Mouse (Mus musculus) G1E (cell line): Measurements from ENCODE around the gene Lbx2. TPM values are rescaled to one million over a fixed set of nuclear protein-coding genes. Genes with fewer than 3 reads are reported as not detected.

ENCODE experiments used
- ATAC-seq: 2 replicates; pipeline ENCODE4 v1.8.0; 2016; ENCODE audit warnings: mild to moderate bottlenecking; ENCODE audit not compliant: insufficient number of reproducible peaks, poor library complexity, low FRiP score, severe bottlenecking; ENCODE audit errors: extremely low read depth
- DNase-seq: peaks from one replicate; pipeline ENCODE4 v3.0.0; 2012; ENCODE audit warnings: low spot score
- H3K27me3 ChIP-seq: 2 replicates; pipeline ENCODE4 v1.6.1; 2012; ENCODE audit warnings: mild to moderate bottlenecking, low read length, inconsistent platforms; ENCODE audit not compliant: insufficient read depth
- H3K36me3 ChIP-seq: replicated peaks from 2 replicates; pipeline ENCODE3; 2012; ENCODE audit warnings: mild to moderate bottlenecking, inconsistent platforms
- H3K4me1 ChIP-seq: 2 replicates; pipeline ENCODE4 v1.6.1; 2012; ENCODE audit warnings: low read depth, low read length, inconsistent platforms, mixed read lengths; ENCODE audit not compliant: insufficient read depth
- H3K4me3 ChIP-seq: 2 replicates; pipeline ENCODE4 v1.5.1; 2012; ENCODE audit warnings: low read depth, mild to moderate bottlenecking, inconsistent platforms, low read length, moderate library complexity, mixed read lengths
- H3K9me3 ChIP-seq: replicated peaks from 2 replicates; pipeline ENCODE4 v1.6.1; 2012; ENCODE audit warnings: inconsistent platforms
- CTCF ChIP-seq: IDR thresholded peaks from 2 replicates; pipeline ENCODE4 v1.5.1; 2012; ENCODE audit warnings: low read depth, low read length, inconsistent platforms, mixed read lengths
- GATA1 ChIP-seq: IDR thresholded peaks from 2 replicates; pipeline ENCODE4 v1.6.1; 2012; ENCODE audit warnings: borderline replicate concordance, low read length, inconsistent platforms, mixed read lengths
- GATA2 ChIP-seq: IDR thresholded peaks from 2 replicates; pipeline ENCODE4 v1.6.1; 2012; ENCODE audit warnings: low read depth, low read length, inconsistent platforms, borderline replicate concordance
- POLR2AphosphoS5 ChIP-seq: IDR thresholded peaks from 2 replicates; pipeline ENCODE4 v1.6.1; 2012; ENCODE audit warnings: low read depth, low read length, inconsistent platforms; ENCODE audit not compliant: insufficient replicate concordance
- TAL1 ChIP-seq: conservative IDR thresholded peaks from 2 replicates; pipeline ENCODE4 v1.6.1; 2012; ENCODE audit warnings: low read depth, low read length, inconsistent platforms, mixed read lengths
- polyA plus RNA-seq: library from polyadenylated mRNA; stranded (reverse); fragments of >175 nt; gene quantifications from 2 replicates; pipeline ENCODE4 v1.2.3, GENCODE M21; 2012
- total RNA-seq, 2 experiments: library from RNA; stranded (forward) in 1 of 2; stranded (reverse) in 1 of 2; fragments of 200-1000 nt in 1 of 2; fragments of >200 nt in 1 of 2; fragmentation: Nextera tagmentation in 1 of 2; gene quantifications; 2 replicates each; pipeline ENCODE4 v1.2.3; 2014 to 2017

The Lbx2 gene
- total and polyA plus RNA-seq, 3 experiments: 0.15 TPM; not detected in 2

DNA sequence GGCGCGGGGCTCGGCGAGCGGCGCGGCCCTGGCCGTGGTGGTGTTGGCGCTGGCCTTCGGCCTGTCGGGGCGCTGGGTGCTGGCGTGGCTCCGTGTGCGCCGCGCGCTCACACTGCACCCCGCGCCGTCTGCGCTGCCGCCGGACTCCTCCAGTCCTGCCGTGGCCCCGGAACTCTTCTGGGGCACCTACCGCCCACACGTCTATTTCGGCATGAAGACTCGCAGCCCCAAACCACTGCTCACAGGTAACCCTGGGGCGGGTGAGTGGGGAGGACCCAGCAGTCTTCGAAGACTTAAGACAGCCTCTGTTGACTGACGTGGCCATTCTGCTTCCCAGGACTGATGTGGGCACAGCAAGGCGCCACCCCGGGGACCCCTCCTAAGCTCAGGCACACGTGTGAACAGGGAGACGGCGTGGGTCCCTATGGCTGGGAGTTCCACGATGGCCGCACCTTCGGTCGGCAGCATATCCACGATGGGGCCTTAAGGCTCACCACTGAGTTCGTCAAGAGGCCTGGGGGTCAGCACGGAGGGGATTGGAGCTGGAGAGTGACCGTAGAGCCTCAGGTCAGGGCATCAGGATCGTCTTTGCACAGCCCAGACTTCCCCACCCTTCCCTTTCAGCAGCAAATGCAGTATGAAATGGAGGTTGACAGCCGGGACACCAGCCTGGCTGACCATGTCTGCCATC lies 29.7 kb downstream of the Lbx2 start:
- Histone ChIP-seq H3K4me3 (peak overlapping the region; percentile 94), H3K36me3 (peaks cover 70% of the 10 kb centered on the region), H3K4me1 (peaks cover 81% of the 10 kb centered on the region), H3K27me3 (no peaks in the 10 kb centered on the region), H3K9me3 (no peaks in the 10 kb centered on the region)
- ATAC-seq (no peak), DNase-seq (peak; percentile 44)
- TF ChIP-seq GATA1 (no peak), POLR2AphosphoS5 (no peak), CTCF (no peak), GATA2 (no peak), TAL1 (no peak)

DNA sequence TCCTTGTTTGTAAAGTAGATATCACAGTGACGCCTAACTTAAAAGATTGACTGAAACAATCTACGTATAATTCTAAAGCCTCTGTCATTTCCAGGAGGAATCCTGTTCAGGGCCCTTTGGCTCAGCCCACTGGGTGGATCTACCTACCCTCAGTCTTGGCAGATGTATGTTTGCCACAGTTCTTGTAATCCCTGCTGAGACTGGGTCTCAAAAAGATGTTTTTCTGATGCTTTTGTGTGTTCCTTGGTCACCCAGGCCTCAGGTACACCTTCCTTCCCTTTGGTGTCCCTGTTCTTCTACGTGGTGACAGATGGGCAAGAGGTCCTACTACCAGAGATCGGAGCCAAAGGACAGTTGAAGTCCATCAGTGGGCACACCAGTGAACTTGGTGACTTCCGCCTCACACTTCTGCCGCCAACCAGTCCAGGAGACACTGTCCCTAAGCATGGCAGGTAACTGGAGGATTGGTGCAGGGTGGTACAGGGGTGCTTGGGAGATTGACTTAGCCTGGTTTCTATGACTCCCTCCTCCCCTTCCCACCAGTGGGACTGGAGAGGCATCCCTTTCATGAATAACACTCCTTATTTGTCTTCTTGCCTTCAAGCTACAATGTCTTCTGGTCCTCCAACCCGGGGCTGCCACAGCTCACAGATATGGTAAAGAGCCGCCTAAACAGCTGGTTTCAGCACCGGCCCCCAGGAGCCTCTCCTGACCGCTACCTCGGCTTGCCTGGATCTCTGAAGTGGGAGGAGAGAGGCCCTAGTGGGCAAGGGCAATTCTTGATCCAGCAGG lies 30.4 kb downstream of the Lbx2 start:
- TF ChIP-seq GATA1 (no peak), GATA2 (no peak), CTCF (no peak), TAL1 (no peak), POLR2AphosphoS5 (no peak)
- ATAC-seq (no peak), DNase-seq (no peak)
- no peaks in the 10 kb centered on the region for H3K9me3 ChIP-seq
- peaks cover 76% of the 10 kb centered on the region for H3K4me1 ChIP-seq
- H3K4me3 ChIP-seq: peak overlapping the region; percentile 94
- H3K36me3 ChIP-seq: peaks cover 63% of the 10 kb centered on the region
- no peaks in the 10 kb centered on the region for H3K27me3 ChIP-seq

DNA sequence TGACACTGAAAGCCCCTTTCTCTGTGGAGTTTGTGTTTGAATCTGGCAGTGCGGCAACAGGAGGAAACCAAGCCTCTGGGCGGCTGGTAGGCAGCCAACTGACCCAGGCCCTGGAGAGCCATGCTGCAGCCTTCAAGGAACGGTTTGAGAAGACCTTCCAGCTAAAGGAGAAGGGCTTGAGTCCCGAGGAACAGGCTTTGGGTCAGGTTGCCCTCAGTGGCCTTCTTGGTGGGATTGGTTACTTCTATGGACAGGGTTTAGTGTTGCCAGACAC lies 30.9 kb downstream of the Lbx2 start:
- Histone ChIP-seq H3K9me3 (no peaks in the 10 kb centered on the region), H3K27me3 (no peaks in the 10 kb centered on the region), H3K36me3 (peaks cover 62% of the 10 kb centered on the region), H3K4me1 (peaks cover 77% of the 10 kb centered on the region), H3K4me3 (peak overlapping the region; percentile 94; the same call in 1 of the 2 replicates)
- no peak for TF ChIP-seq GATA2
- TF ChIP-seq GATA1: no peak
- TF ChIP-seq CTCF: no peak
- no peak for TF ChIP-seq POLR2AphosphoS5
- no peak for TF ChIP-seq TAL1
- no peak for ATAC-seq
- no peak for DNase-seq

DNA sequence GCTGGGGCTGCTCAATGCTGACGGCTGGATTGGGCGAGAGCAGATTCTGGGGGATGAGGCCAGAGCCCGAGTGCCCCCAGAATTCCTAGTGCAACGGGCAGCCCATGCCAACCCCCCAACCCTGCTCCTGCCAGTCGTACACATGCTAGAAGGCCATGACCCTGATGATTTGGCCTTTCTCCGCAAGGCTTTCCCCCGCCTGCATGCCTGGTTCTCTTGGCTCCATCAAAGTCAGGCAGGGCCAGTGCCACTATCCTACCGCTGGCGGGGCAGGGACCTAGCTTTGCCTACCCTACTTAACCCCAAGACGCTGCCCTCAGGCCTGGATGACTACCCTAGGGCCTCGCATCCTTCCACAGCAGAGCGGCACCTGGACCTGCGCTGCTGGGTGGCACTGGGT lies 31.4 kb downstream of the Lbx2 start:
- Histone ChIP-seq H3K9me3 (no peaks in the 10 kb centered on the region), H3K4me3 (peak overlapping the region; percentile 46; the same call in 1 of the 2 replicates), H3K4me1 (peaks cover 79% of the 10 kb centered on the region), H3K36me3 (peaks cover 61% of the 10 kb centered on the region), H3K27me3 (no peaks in the 10 kb centered on the region)
- ATAC-seq (no peak), DNase-seq (no peak)
- no peak for TF ChIP-seq CTCF
- no peak for TF ChIP-seq TAL1
- no peak for TF ChIP-seq POLR2AphosphoS5
- TF ChIP-seq GATA1: no peak
- TF ChIP-seq GATA2: no peak

DNA sequence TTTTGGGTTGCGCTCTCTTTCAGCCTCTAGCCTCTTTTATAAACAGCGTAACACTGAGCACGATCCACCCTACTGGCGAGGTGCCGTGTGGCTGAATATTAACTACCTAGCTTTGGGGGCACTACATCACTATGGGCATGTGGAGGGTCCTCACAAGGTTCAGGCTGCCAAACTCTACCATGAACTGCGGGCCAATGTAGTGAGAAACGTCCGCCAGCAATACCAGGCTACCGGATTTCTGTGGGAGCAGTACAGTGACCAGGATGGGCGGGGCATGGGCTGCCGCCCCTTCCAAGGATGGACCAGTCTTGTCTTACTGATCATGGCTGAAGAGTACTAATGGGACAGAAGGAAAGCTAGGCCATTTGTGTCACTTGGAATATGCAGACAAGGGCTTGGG lies 32.2 kb downstream of the Lbx2 start:
- Histone ChIP-seq H3K4me1 (peaks cover 81% of the 10 kb centered on the region), H3K36me3 (peaks cover 62% of the 10 kb centered on the region), H3K9me3 (no peaks in the 10 kb centered on the region), H3K4me3 (no peak overlapping the region; the same call in 1 of the 2 replicates), H3K27me3 (no peaks in the 10 kb centered on the region)
- ATAC-seq: no peak
- DNase-seq: no peak
- TF ChIP-seq CTCF: no peak
- TF ChIP-seq POLR2AphosphoS5: no peak
- TF ChIP-seq TAL1: no peak
- TF ChIP-seq GATA1: no peak
- no peak for TF ChIP-seq GATA2

DNA sequence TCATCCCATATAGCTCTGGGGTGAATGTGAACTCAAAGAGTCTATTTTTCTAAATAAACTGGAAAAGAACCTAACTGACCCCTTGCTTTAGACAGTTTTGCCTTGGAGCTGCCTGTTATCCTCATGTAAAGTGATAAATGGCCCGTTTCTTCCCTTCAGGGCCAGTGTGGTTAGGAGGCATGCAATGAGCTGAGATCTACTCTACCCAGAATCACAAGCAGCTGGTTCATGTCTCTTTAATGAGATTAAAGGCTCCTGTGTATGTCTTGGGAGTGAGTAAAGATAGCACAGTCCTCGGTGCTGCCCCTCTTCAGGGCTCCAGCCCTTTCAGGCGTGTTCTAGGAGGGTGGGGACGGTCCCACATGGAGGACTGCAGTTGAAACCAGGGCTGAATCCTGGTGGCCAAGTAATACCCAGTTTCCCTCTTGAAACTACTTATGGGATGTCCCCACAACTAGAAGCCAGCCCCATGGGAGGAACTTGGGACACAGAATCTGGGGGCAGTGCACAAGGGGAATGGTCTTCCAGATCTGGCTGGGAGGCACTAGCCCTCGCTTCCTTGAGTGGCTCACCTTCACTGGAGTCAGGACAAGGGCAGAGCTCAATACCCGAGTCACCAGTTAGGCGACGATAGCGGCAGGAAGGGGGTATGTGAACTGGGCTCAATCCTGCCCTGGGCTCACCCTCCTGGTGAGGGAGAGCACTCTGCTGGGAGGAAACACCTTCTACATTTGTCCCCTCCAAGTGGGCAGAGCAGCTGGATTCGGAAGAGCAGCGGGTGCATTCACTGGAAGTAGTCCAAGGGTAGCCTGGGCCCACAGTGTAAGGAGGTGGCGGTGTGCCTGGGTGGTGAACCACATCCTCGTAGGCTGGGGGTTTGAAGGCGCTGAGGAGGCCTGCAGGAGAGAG lies 32.9 kb downstream of the Lbx2 start:
- DNase-seq (no peak), ATAC-seq (no peak)
- peak overlapping the region; percentile 80; the same call in 1 of the 2 replicates for H3K4me3 ChIP-seq
- H3K27me3 ChIP-seq: no peaks in the 10 kb centered on the region
- peaks cover 61% of the 10 kb centered on the region for H3K36me3 ChIP-seq
- TF ChIP-seq POLR2AphosphoS5: no peak; the same call in 1 of the 2 replicates
- H3K9me3 ChIP-seq: no peaks in the 10 kb centered on the region
- peaks cover 79% of the 10 kb centered on the region for H3K4me1 ChIP-seq
